Mouse (Mus musculus): ENCODE data around the gene Slc1a7. TPM values are rescaled to one million over a fixed set of nuclear protein-coding genes. Genes with fewer than 3 reads are reported as not detected.

Gene Slc1a7
- polyA plus RNA-seq, 1 experiment from 2014 or later = 0.10 TPM

DNA sequence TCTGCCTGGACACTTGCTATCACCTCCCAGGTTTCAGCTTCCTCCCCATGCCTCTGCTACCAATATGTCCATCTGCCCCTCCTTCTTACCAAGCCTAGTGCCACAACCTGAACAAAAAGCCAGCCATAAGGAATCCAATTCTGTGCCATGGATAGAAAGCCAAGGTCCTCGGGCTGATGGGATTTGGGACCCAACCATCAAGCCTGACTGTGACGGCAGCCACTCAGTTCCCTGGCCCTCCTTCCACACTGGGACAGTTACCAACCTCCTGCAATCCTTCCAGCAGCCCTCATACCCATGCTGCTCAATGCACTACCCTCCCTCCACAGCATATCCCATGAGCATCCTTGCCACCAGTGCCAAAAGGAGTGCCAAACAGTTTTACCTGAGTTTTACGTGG is 48.2 kb downstream of the Slc1a7 start:
- no peak for TF ChIP-seq EP300 (optimal IDR thresholded peaks at IDR 0.05)
- TF ChIP-seq CTCF (IDR thresholded peaks at IDR 0.05; ENCODE audit: low read depth) = no peak
- no peak overlapping the region for H3K27ac ChIP-seq (replicated peaks)
- no peaks in the 10 kb centered on the region for H3K9me3 ChIP-seq (ENCODE audit: control insufficient read depth, low read length)
- no peaks in the 10 kb centered on the region for H3K36me3 ChIP-seq (ENCODE audit: control insufficient read depth, insufficient read depth, low read length)
- no peaks in the 10 kb centered on the region for H3K4me1 ChIP-seq (replicated peaks; ENCODE audit: control insufficient read depth, insufficient read depth)
- 91% methylated on average over 3 of the region's 3 CpGs for WGBS
- no peak overlapping the region for H3K4me3 ChIP-seq (ENCODE audit: low read depth, low read length)
- no peak for ATAC-seq (ENCODE audit: low FRiP score, low TSS enrichment)
- DNase-seq (ENCODE audit: low spot score) = no peak
- H3K4me2 ChIP-seq (replicated peaks; ENCODE audit: low read depth) = no peak overlapping the region
- no peak overlapping the region for H3K9ac ChIP-seq (ENCODE audit: low read length)
- no peaks in the 10 kb centered on the region for H3K27me3 ChIP-seq (ENCODE audit: control insufficient read depth, insufficient read depth, low read length)

- H3K4me3 ChIP-seq (ENCODE audit: low read depth, low read length) = no peak overlapping the region
- TF ChIP-seq CTCF (IDR thresholded peaks at IDR 0.05; ENCODE audit: low read depth) (no peak), EP300 (optimal IDR thresholded peaks at IDR 0.05) (no peak)
- ATAC-seq (ENCODE audit: low FRiP score, low TSS enrichment) (no peak), DNase-seq (ENCODE audit: low spot score) (no peak)
- H3K36me3 ChIP-seq (ENCODE audit: control insufficient read depth, insufficient read depth, low read length) = no peaks in the 10 kb centered on the region
- H3K27me3 ChIP-seq (ENCODE audit: control insufficient read depth, insufficient read depth, low read length) = no peaks in the 10 kb centered on the region
- 77% methylated on average over 7 of the region's 7 CpGs for WGBS
- no peak overlapping the region for H3K9ac ChIP-seq (ENCODE audit: low read length)
- H3K4me2 ChIP-seq (replicated peaks; ENCODE audit: low read depth) = no peak overlapping the region
- no peak overlapping the region for H3K27ac ChIP-seq (replicated peaks)
- no peaks in the 10 kb centered on the region for H3K9me3 ChIP-seq (ENCODE audit: control insufficient read depth, low read length)
- H3K4me1 ChIP-seq (replicated peaks; ENCODE audit: control insufficient read depth, insufficient read depth) = no peaks in the 10 kb centered on the region
These were observed 49.7 kb downstream of the Slc1a7 start for GRCm38 (mm10) chr4:108017839-108018238.

DNA sequence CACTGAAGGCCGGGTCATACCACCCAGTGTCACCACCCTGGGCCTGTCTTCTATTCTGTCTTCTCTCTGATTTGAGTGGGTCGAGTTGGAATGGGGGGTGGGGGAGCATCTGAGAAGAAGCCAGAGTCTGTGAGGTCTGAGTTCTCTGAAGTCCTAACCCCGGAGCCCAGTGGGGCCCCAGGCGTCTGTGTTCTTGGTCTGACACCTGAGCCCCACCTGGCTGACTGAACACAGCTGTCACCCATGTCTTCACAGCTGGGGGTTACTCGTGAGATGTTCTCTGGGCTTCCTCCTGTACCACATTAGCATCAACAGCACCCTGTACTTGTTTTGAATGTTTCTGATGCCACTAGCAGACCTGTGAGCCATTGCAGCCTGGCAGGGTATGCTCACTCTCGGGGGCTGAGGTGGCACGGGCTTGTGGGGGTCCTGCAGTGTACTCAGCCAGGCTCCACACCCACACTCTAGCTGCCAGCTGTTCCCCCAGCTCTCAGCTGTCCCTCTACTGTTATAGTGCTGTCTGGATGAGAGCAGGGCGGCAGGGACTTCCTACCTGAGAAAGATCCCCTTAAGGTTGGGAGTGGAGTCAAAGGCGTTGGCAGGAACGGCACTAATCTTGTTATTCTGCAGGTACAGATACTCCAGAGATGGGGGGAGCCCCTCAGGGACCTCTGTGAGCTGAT is 50.2 kb downstream of the Slc1a7 start:
- DNase-seq (ENCODE audit: low spot score) (no peak), ATAC-seq (ENCODE audit: low FRiP score, low TSS enrichment) (no peak)
- Histone ChIP-seq H3K4me2 (replicated peaks; ENCODE audit: low read depth) (no peak overlapping the region), H3K9me3 (ENCODE audit: control insufficient read depth, low read length) (no peaks in the 10 kb centered on the region), H3K9ac (ENCODE audit: low read length) (no peak overlapping the region), H3K4me3 (ENCODE audit: low read depth, low read length) (no peak overlapping the region), H3K36me3 (ENCODE audit: control insufficient read depth, insufficient read depth, low read length) (no peaks in the 10 kb centered on the region), H3K4me1 (replicated peaks; ENCODE audit: control insufficient read depth, insufficient read depth) (no peaks in the 10 kb centered on the region), H3K27me3 (ENCODE audit: control insufficient read depth, insufficient read depth, low read length) (no peaks in the 10 kb centered on the region), H3K27ac (replicated peaks) (no peak overlapping the region)
- 47% methylated on average over 10 of the region's 10 CpGs for WGBS
- TF ChIP-seq EP300 (optimal IDR thresholded peaks at IDR 0.05) (no peak), CTCF (IDR thresholded peaks at IDR 0.05; ENCODE audit: low read depth) (no peak)

GRCm38 (mm10) chr4:108018961-108019921 is 51.1 kb downstream of the Slc1a7 start:
- WGBS = 46% methylated on average over 14 of the region's 14 CpGs
- Histone ChIP-seq H3K4me3 (ENCODE audit: low read depth, low read length) (no peak overlapping the region), H3K4me1 (replicated peaks; ENCODE audit: control insufficient read depth, insufficient read depth) (no peaks in the 10 kb centered on the region), H3K27me3 (ENCODE audit: control insufficient read depth, insufficient read depth, low read length) (no peaks in the 10 kb centered on the region), H3K9ac (ENCODE audit: low read length) (no peak overlapping the region), H3K4me2 (replicated peaks; ENCODE audit: low read depth) (no peak overlapping the region), H3K27ac (replicated peaks) (no peak overlapping the region), H3K9me3 (ENCODE audit: control insufficient read depth, low read length) (no peaks in the 10 kb centered on the region), H3K36me3 (ENCODE audit: control insufficient read depth, insufficient read depth, low read length) (no peaks in the 10 kb centered on the region)
- ATAC-seq (ENCODE audit: low FRiP score, low TSS enrichment) (no peak), DNase-seq (ENCODE audit: low spot score) (no peak)
- TF ChIP-seq CTCF (IDR thresholded peaks at IDR 0.05; ENCODE audit: low read depth) (no peak), EP300 (optimal IDR thresholded peaks at IDR 0.05) (no peak)

GRCm38 (mm10) chr4:108020178-108020577 is 52.0 kb downstream of the Slc1a7 start:
- no peak for DNase-seq (ENCODE audit: low spot score)

DNA sequence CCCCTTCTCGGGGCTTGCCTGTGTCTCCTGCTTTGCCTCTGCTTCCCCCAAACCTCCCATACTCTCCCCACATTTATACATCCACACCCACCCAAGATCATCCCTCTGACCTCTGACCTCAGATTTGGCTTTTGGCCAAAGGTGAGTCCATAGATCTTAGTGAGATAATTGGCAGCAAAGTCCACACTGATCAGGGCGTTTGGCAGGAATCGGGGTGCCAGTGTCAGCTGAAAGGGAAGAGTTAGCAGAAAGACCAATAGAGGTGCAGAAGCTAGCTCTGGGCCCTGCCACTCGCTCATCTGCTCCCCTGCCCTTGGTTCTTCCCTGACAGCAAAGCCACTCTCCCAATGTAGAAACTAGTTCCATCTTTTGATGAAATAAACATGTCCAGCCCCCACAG is 55.1 kb downstream of the Slc1a7 start:
- Histone ChIP-seq H3K4me1 (replicated peaks; ENCODE audit: control insufficient read depth, insufficient read depth) (no peaks in the 10 kb centered on the region), H3K36me3 (ENCODE audit: control insufficient read depth, insufficient read depth, low read length) (no peaks in the 10 kb centered on the region), H3K27me3 (ENCODE audit: control insufficient read depth, insufficient read depth, low read length) (no peaks in the 10 kb centered on the region), H3K9me3 (ENCODE audit: control insufficient read depth, low read length) (no peaks in the 10 kb centered on the region), H3K27ac (replicated peaks) (no peak overlapping the region), H3K4me2 (replicated peaks; ENCODE audit: low read depth) (no peak overlapping the region), H3K9ac (ENCODE audit: low read length) (no peak overlapping the region), H3K4me3 (ENCODE audit: low read depth, low read length) (no peak overlapping the region)
- no peak for ATAC-seq (ENCODE audit: low FRiP score, low TSS enrichment)
- 84% methylated on average over 4 of the region's 4 CpGs for WGBS
- no peak for TF ChIP-seq CTCF (IDR thresholded peaks at IDR 0.05; ENCODE audit: low read depth)
- TF ChIP-seq EP300 (optimal IDR thresholded peaks at IDR 0.05) = no peak
- no peak for DNase-seq (ENCODE audit: low spot score)

More at GRCm38 (mm10) chr4:108020178-108020577, 52.0 kb downstream of the Slc1a7 start:
- Histone ChIP-seq H3K4me1 (replicated peaks; ENCODE audit: control insufficient read depth, insufficient read depth) (no peaks in the 10 kb centered on the region), H3K9ac (ENCODE audit: low read length) (no peak overlapping the region), H3K4me3 (ENCODE audit: low read depth, low read length) (no peak overlapping the region), H3K9me3 (ENCODE audit: control insufficient read depth, low read length) (no peaks in the 10 kb centered on the region), H3K27ac (replicated peaks) (no peak overlapping the region), H3K27me3 (ENCODE audit: control insufficient read depth, insufficient read depth, low read length) (no peaks in the 10 kb centered on the region), H3K4me2 (replicated peaks; ENCODE audit: low read depth) (no peak overlapping the region), H3K36me3 (ENCODE audit: control insufficient read depth, insufficient read depth, low read length) (no peaks in the 10 kb centered on the region)
- WGBS = 84% methylated on average over 6 of the region's 6 CpGs
- ATAC-seq (ENCODE audit: low FRiP score, low TSS enrichment) = no peak
- TF ChIP-seq CTCF (IDR thresholded peaks at IDR 0.05; ENCODE audit: low read depth) (no peak), EP300 (optimal IDR thresholded peaks at IDR 0.05) (no peak)
